Mouse (Mus musculus) midbrain, postnatal 0 days (tissue): ENCODE measurements around the gene Ap4b1. TPM values are rescaled to one million over a fixed set of nuclear protein-coding genes. Genes with fewer than 3 reads are reported as not detected.
"Not testable (repeated sequence)": the region's sequence is repeated elsewhere in the genome, so short reads cannot be mapped to it uniquely, and the experiment has no call there.

Experiments
- ATAC-seq: fragments of 200-750 bp; cut with Nextera tagmentation; 2 replicates; pipeline ENCODE4 v1.8.0; 2017; ENCODE audit warnings: moderate number of reproducible peaks, mild to moderate bottlenecking, moderate TSS enrichment, moderate library complexity; ENCODE audit not compliant: low FRiP score
- DNase-seq: peaks from one replicate; pipeline ENCODE4 v3.0.0-alpha.2; 2015; ENCODE audit warnings: low spot score
- H3K27ac ChIP-seq: fragments of 300-500 bp; sonication (generic); 2 replicates; pipeline ENCODE4 v1.5.1; 2014; ENCODE audit warnings: low read depth, mild to moderate bottlenecking, low read length, mixed read lengths
- H3K27me3 ChIP-seq: fragments of 300-500 bp; sonication (generic); 2 replicates; pipeline ENCODE4 v1.6.1; 2014; ENCODE audit warnings: low read length, control low read depth, mixed read lengths; ENCODE audit not compliant: insufficient read depth
- H3K36me3 ChIP-seq: fragments of 300-500 bp; sonication (generic); 2 replicates; pipeline ENCODE4 v1.6.1; 2014; ENCODE audit warnings: low read length, control low read depth, mixed read lengths; ENCODE audit not compliant: insufficient read depth
- H3K4me1 ChIP-seq: fragments of 300-500 bp; sonication (generic); 2 replicates; pipeline ENCODE4 v1.6.1; 2014; ENCODE audit warnings: mild to moderate bottlenecking, control low read depth, antibody characterized with exemption, low read length, mixed read lengths; ENCODE audit not compliant: insufficient read depth
- H3K4me2 ChIP-seq: fragments of 300-500 bp; sonication (generic); 2 replicates; pipeline ENCODE4 v1.6.1; 2014; ENCODE audit warnings: low read depth, mild to moderate bottlenecking, low read length, mixed read lengths; ENCODE audit not compliant: poor library complexity, severe bottlenecking
- H3K4me3 ChIP-seq: fragments of 300-500 bp; sonication (generic); 2 replicates; pipeline ENCODE4 v1.5.1; 2014; ENCODE audit warnings: low read depth, mild to moderate bottlenecking, low read length, moderate library complexity
- H3K9ac ChIP-seq: fragments of 300-500 bp; sonication (generic); replicated peaks from 2 replicates; pipeline ENCODE4 v1.6.1; 2014; ENCODE audit warnings: mild to moderate bottlenecking, low read length, moderate library complexity, mixed read lengths; ENCODE audit not compliant: poor library complexity, severe bottlenecking
- H3K9me3 ChIP-seq: fragments of 300-500 bp; sonication (generic); 2 replicates; pipeline ENCODE4 v1.6.1; 2016; ENCODE audit warnings: low read length, control low read depth
- CTCF ChIP-seq: IDR thresholded peaks from 2 replicates; pipeline ENCODE4 v1.5.1; 2016; ENCODE audit warnings: antibody characterized with exemption, mild to moderate bottlenecking
- WGBS: fragments of 180-500 bp; shearing (Covaris S2); extraction: QIAGEN DNeasy Blood & Tissue Kit; methylation state at CpG from one replicate; pipeline ENCODE4 v1.1.7; 2014; 5-methylcytosine and 5-hydroxymethylcytosine counted together
- polyA plus RNA-seq: library from polyadenylated mRNA; unstranded; fragments of >200 nt; fragmentation: Nextera tagmentation; extraction: Ambion mirVana; gene quantifications from 2 replicates; pipeline ENCODE4 v1.2.1, GENCODE M21; 2015
- total RNA-seq: library from RNA; depleted of rRNA; stranded (reverse); fragments of >200 nt; gene quantifications from 2 replicates; pipeline ENCODE4 v1.2.3, GENCODE M21; 2014

Ap4b1 gene
- total and polyA plus RNA-seq, 2 experiments from 2014 or later: 16.2 to 28.2 TPM

GRCm38 (mm10) chr3:103835951-103836310 is 26.6 kb downstream of the Ap4b1 start:
- ATAC-seq (no peak), DNase-seq (no peak)
- H3K9ac ChIP-seq: no peak overlapping the region
- no peaks in the 10 kb centered on the region for H3K36me3 ChIP-seq
- no peaks in the 10 kb centered on the region for H3K27me3 ChIP-seq
- no peak overlapping the region for H3K4me2 ChIP-seq
- TF ChIP-seq CTCF: no peak
- no peak overlapping the region for H3K27ac ChIP-seq
- no peaks in the 10 kb centered on the region for H3K4me1 ChIP-seq
- 82% methylated on average over 10 of the region's 10 CpGs for WGBS
- no peaks in the 10 kb centered on the region for H3K9me3 ChIP-seq
- H3K4me3 ChIP-seq: no peak overlapping the region

GRCm38 (mm10) chr3:103836453-103836852 is 27.1 kb downstream of the Ap4b1 start:
- H3K4me2 ChIP-seq: no peak overlapping the region
- H3K4me3 ChIP-seq: no peak overlapping the region
- H3K27me3 ChIP-seq: no peaks in the 10 kb centered on the region
- H3K9ac ChIP-seq: no peak overlapping the region
- DNase-seq (no peak), ATAC-seq (no peak)
- no peaks in the 10 kb centered on the region for H3K4me1 ChIP-seq
- H3K27ac ChIP-seq: no peak overlapping the region
- WGBS: 97% methylated on average over 5 of the region's 5 CpGs
- H3K36me3 ChIP-seq: no peaks in the 10 kb centered on the region
- H3K9me3 ChIP-seq: no peaks in the 10 kb centered on the region
- TF ChIP-seq CTCF: no peak

GRCm38 (mm10) chr3:103839711-103840110 is 30.4 kb downstream of the Ap4b1 start:
- no peak for TF ChIP-seq CTCF
- no peak for DNase-seq
- WGBS: 92% methylated on average over 6 of the region's 6 CpGs
- H3K27me3 ChIP-seq: no peaks in the 10 kb centered on the region
- ATAC-seq: no peak
- no peaks in the 10 kb centered on the region for H3K9me3 ChIP-seq
- no peak overlapping the region for H3K4me3 ChIP-seq
- no peak overlapping the region for H3K27ac ChIP-seq
- H3K9ac ChIP-seq: no peak overlapping the region
- no peaks in the 10 kb centered on the region for H3K4me1 ChIP-seq
- no peaks in the 10 kb centered on the region for H3K36me3 ChIP-seq
- H3K4me2 ChIP-seq: no peak overlapping the region

- not testable (repeated sequence) for H3K4me1 ChIP-seq, DNase-seq, H3K36me3 ChIP-seq, H3K9me3 ChIP-seq, H3K9ac ChIP-seq, H3K4me3 ChIP-seq, H3K27me3 ChIP-seq, H3K27ac ChIP-seq, ATAC-seq, H3K4me2 ChIP-seq
- 83% methylated on average over 3 of the region's 3 CpGs for WGBS
Observed at GRCm38 (mm10) chr3:103840195-103840594, 30.9 kb downstream of the Ap4b1 start.

GRCm38 (mm10) chr3:103840946-103841345 is 31.6 kb downstream of the Ap4b1 start:
- not testable (repeated sequence) for H3K27me3 ChIP-seq, ATAC-seq, H3K27ac ChIP-seq, H3K4me3 ChIP-seq, H3K4me1 ChIP-seq, DNase-seq, H3K36me3 ChIP-seq, H3K9ac ChIP-seq, H3K9me3 ChIP-seq, H3K4me2 ChIP-seq
- WGBS: 94% methylated on average over 7 of the region's 7 CpGs

- 80% methylated on average over 9 of the region's 9 CpGs for WGBS
- Histone ChIP-seq H3K36me3 (no peaks in the 10 kb centered on the region), H3K4me3 (no peak overlapping the region), H3K27me3 (no peaks in the 10 kb centered on the region), H3K9me3 (no peaks in the 10 kb centered on the region), H3K27ac (no peak overlapping the region), H3K9ac (no peak overlapping the region), H3K4me2 (no peak overlapping the region), H3K4me1 (no peaks in the 10 kb centered on the region)
- TF ChIP-seq CTCF: no peak
- DNase-seq (no peak), ATAC-seq (no peak)
Observed at GRCm38 (mm10) chr3:103850644-103851363, 41.5 kb downstream of the Ap4b1 start.
